Mouse (Mus musculus): ENCODE measurements around the gene Rrp9. TPM values are rescaled to one million over a fixed set of nuclear protein-coding genes. Genes with fewer than 3 reads are reported as not detected.

Gene Rrp9
- polyA plus RNA-seq, 1 experiment from 2014 or later = 45.6 TPM

GRCm38 (mm10) chr9:106469776-106470175, 6.0 kb upstream of the Rrp9 start:
- no peak overlapping the region for H3K27ac ChIP-seq (ENCODE audit: low read depth, low read length)
- H3K4me2 ChIP-seq (ENCODE audit: low read length) = no peak overlapping the region
- H3K9me3 ChIP-seq (replicated peaks; ENCODE audit: control insufficient read depth, low read length) = no peaks in the 10 kb centered on the region
- peaks cover 9% of the 10 kb centered on the region for H3K4me1 ChIP-seq (ENCODE audit: control insufficient read depth, insufficient read depth, low read length)
- H3K9ac ChIP-seq (ENCODE audit: low read length) = no peak overlapping the region; the same call in 1 of the 2 replicates
- 77% methylated on average over 9 of the region's 9 CpGs for WGBS
- H3K4me3 ChIP-seq (ENCODE audit: low read depth, low read length) = no peak overlapping the region
- no peaks in the 10 kb centered on the region for H3K27me3 ChIP-seq (replicated peaks; ENCODE audit: control insufficient read depth, insufficient read depth, low read length)
- no peaks in the 10 kb centered on the region for H3K36me3 ChIP-seq (ENCODE audit: control insufficient read depth, insufficient read depth, low read length)
- ATAC-seq (no peak), DNase-seq (ENCODE audit: low spot score) (no peak)

DNA sequence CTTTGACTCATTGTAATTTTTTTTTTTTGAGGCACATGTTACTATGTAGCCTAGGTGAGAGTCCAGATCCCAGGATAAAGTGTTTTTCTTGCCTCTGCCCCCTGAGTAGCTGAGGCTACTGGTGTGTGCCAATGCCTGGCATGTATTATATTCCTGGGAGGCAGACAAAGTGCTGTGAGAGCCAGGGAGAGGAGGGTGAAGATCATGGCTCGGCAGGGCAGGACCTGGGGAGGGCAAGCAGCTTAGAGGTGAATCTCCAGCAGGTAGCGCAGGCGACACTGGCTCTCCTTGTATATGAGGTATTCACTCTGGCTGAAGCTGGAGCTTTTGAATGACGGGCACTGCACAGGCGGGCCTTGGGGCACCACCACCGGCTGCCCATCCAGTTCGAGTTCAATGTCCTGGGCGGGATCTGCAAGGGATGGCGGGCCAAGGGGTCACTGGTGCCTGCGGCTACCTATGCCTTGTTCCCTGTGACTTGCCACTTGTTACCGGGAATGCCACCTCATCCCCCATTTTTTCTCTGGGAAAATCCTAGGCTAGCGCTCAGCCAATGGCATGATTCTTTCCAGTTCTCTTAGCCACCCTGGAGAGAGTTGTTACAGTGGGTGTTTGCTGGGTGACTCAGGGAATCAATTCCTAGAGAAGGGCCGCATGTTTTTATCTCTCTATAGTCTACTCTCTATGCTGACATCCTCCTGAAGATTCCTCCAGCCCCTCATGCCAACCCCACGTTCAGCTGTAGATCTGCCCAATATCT, 4.6 kb upstream of the Rrp9 start:
- WGBS = 65% methylated on average over 14 of the region's 14 CpGs
- H3K4me2 ChIP-seq (ENCODE audit: low read length) = no peak overlapping the region
- no peaks in the 10 kb centered on the region for H3K9me3 ChIP-seq (replicated peaks; ENCODE audit: control insufficient read depth, low read length)
- no peak overlapping the region for H3K4me3 ChIP-seq (ENCODE audit: low read depth, low read length)
- H3K9ac ChIP-seq (ENCODE audit: low read length) = no peak overlapping the region
- ATAC-seq (no peak), DNase-seq (ENCODE audit: low spot score) (no peak)
- H3K4me1 ChIP-seq (ENCODE audit: control insufficient read depth, insufficient read depth, low read length) = no peaks in the 10 kb centered on the region
- no peak overlapping the region for H3K27ac ChIP-seq (ENCODE audit: low read depth, low read length)
- no peaks in the 10 kb centered on the region for H3K36me3 ChIP-seq (ENCODE audit: control insufficient read depth, insufficient read depth, low read length)
- H3K27me3 ChIP-seq (replicated peaks; ENCODE audit: control insufficient read depth, insufficient read depth, low read length) = no peaks in the 10 kb centered on the region

GRCm38 (mm10) chr9:106471892-106472291, 3.9 kb upstream of the Rrp9 start:
- DNase-seq (ENCODE audit: low spot score) (no peak), ATAC-seq (no peak)
- H3K27me3 ChIP-seq (replicated peaks; ENCODE audit: control insufficient read depth, insufficient read depth, low read length) = no peaks in the 10 kb centered on the region
- H3K9ac ChIP-seq (ENCODE audit: low read length) = no peak overlapping the region
- no peak overlapping the region for H3K27ac ChIP-seq (ENCODE audit: low read depth, low read length)
- H3K4me3 ChIP-seq (ENCODE audit: low read depth, low read length) = no peak overlapping the region
- no peaks in the 10 kb centered on the region for H3K36me3 ChIP-seq (ENCODE audit: control insufficient read depth, insufficient read depth, low read length)
- 11% methylated on average over 5 of the region's 5 CpGs for WGBS
- H3K4me2 ChIP-seq (ENCODE audit: low read length) = no peak overlapping the region
- H3K4me1 ChIP-seq (ENCODE audit: control insufficient read depth, insufficient read depth, low read length) = no peaks in the 10 kb centered on the region
- H3K9me3 ChIP-seq (replicated peaks; ENCODE audit: control insufficient read depth, low read length) = no peaks in the 10 kb centered on the region

DNA sequence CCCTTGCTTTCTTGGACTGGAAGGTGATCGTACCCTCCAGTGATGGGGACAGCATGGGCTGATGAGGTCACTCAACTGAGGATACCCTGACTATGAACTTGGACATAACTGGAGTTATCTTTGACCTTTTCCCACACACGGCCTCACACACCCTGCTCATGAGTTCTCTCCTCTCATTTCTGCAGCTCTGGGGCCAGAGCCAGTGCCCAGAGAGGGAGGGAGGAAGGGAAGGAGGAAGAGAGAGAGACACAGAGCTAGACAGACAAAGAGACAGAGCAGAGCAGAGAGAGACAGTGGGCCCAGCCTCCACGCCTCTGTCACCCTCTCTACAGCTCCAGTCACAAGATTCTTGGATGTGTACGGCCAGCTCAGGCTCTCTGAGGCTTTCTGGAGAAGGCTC, 3.4 kb upstream of the Rrp9 start:
- Histone ChIP-seq H3K9me3 (replicated peaks; ENCODE audit: control insufficient read depth, low read length) (no peaks in the 10 kb centered on the region), H3K9ac (ENCODE audit: low read length) (no peak overlapping the region), H3K27ac (ENCODE audit: low read depth, low read length) (no peak overlapping the region), H3K36me3 (ENCODE audit: control insufficient read depth, insufficient read depth, low read length) (no peaks in the 10 kb centered on the region), H3K4me1 (ENCODE audit: control insufficient read depth, insufficient read depth, low read length) (no peaks in the 10 kb centered on the region), H3K27me3 (replicated peaks; ENCODE audit: control insufficient read depth, insufficient read depth, low read length) (no peaks in the 10 kb centered on the region), H3K4me3 (ENCODE audit: low read depth, low read length) (no peak overlapping the region), H3K4me2 (ENCODE audit: low read length) (no peak overlapping the region)
- ATAC-seq (no peak), DNase-seq (ENCODE audit: low spot score) (no peak)
- 73% methylated on average over 4 of the region's 4 CpGs for WGBS

- Histone ChIP-seq H3K4me2 (ENCODE audit: low read length) (no peak overlapping the region), H3K9me3 (replicated peaks; ENCODE audit: control insufficient read depth, low read length) (no peaks in the 10 kb centered on the region), H3K9ac (ENCODE audit: low read length) (no peak overlapping the region), H3K36me3 (ENCODE audit: control insufficient read depth, insufficient read depth, low read length) (no peaks in the 10 kb centered on the region), H3K4me3 (ENCODE audit: low read depth, low read length) (no peak overlapping the region), H3K4me1 (ENCODE audit: control insufficient read depth, insufficient read depth, low read length) (peaks cover 6% of the 10 kb centered on the region; the same call in 1 of the 2 replicates), H3K27me3 (replicated peaks; ENCODE audit: control insufficient read depth, insufficient read depth, low read length) (no peaks in the 10 kb centered on the region), H3K27ac (ENCODE audit: low read depth, low read length) (no peak overlapping the region)
- DNase-seq (ENCODE audit: low spot score) = no peak
- 91% methylated on average over 16 of the region's 16 CpGs for WGBS
- ATAC-seq = no peak
Observed at GRCm38 (mm10) chr9:106473081-106473752, 2.5 kb upstream of the Rrp9 start.

- Histone ChIP-seq H3K4me3 (ENCODE audit: low read depth, low read length) (no peak overlapping the region), H3K9me3 (replicated peaks; ENCODE audit: control insufficient read depth, low read length) (no peaks in the 10 kb centered on the region), H3K9ac (ENCODE audit: low read length) (no peak overlapping the region), H3K27me3 (replicated peaks; ENCODE audit: control insufficient read depth, insufficient read depth, low read length) (no peaks in the 10 kb centered on the region), H3K36me3 (ENCODE audit: control insufficient read depth, insufficient read depth, low read length) (no peaks in the 10 kb centered on the region), H3K4me1 (ENCODE audit: control insufficient read depth, insufficient read depth, low read length) (peaks cover 7% of the 10 kb centered on the region; the same call in 1 of the 2 replicates), H3K27ac (ENCODE audit: low read depth, low read length) (no peak overlapping the region), H3K4me2 (ENCODE audit: low read length) (no peak overlapping the region)
- ATAC-seq (no peak), DNase-seq (ENCODE audit: low spot score) (no peak)
- WGBS = 80% methylated on average over 5 of the region's 5 CpGs
Observed at GRCm38 (mm10) chr9:106473753-106474105, 2.0 kb upstream of the Rrp9 start.

DNA sequence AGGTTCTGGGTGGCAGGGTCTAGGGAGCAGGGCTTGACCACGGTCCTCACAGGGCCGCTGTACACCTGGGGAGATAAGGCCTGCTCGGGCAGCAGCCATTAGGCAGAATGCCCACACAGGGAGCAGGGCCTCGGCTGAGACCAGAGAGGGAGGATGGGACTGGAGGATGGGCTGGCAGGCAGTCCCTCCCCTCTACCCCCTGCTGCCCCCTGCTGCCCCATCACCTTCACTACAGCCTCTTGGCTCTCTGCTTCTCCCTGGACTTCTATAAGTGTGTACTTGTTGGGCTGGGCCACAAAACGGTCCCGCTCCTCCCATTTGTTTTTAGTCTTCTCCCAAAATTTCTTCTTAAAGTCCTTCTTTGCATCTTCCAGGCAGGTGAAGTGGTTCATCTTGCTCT, 1.3 kb upstream of the Rrp9 start:
- 3% methylated on average over 6 of the region's 6 CpGs for whole genome bisulfite sequencing
- Histone ChIP-seq H3K36me3 (ENCODE audit: control insufficient read depth, insufficient read depth, low read length) (peaks cover 3% of the 10 kb centered on the region; the same call in 1 of the 2 replicates), H3K4me2 (ENCODE audit: low read length) (no peak overlapping the region), H3K27ac (ENCODE audit: low read depth, low read length) (no peak overlapping the region), H3K4me1 (ENCODE audit: control insufficient read depth, insufficient read depth, low read length) (peaks cover 7% of the 10 kb centered on the region; the same call in 1 of the 2 replicates), H3K9me3 (replicated peaks; ENCODE audit: control insufficient read depth, low read length) (no peaks in the 10 kb centered on the region), H3K4me3 (ENCODE audit: low read depth, low read length) (no peak overlapping the region), H3K9ac (ENCODE audit: low read length) (no peak overlapping the region), H3K27me3 (replicated peaks; ENCODE audit: control insufficient read depth, insufficient read depth, low read length) (no peaks in the 10 kb centered on the region)
- no peak for ATAC-seq
- peak; percentile 69 for DNase-seq (ENCODE audit: low spot score)

DNA sequence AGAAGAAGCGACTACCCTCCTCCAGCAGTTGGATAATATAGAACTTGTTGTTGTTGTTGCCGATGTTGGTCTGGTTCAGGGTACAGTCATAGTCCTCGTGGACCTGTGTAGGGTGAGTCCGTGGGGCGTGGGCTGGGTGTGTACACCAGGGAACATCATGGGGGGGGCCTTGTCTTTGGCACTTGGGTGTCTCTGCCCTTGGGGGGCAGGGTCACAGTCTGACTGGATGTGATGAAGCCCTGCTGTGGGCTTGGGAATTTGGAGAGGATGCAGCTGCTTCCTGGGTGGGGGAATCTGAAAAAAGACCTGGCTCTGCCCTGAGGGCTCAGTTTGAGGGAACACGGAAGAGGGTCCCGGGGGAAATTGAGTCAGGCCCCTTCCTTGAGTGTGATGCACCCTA, 717 bp upstream of the Rrp9 start:
- Histone ChIP-seq H3K4me1 (ENCODE audit: control insufficient read depth, insufficient read depth, low read length) (peaks cover 7% of the 10 kb centered on the region; the same call in 1 of the 2 replicates), H3K9ac (ENCODE audit: low read length) (no peak overlapping the region), H3K27me3 (replicated peaks; ENCODE audit: control insufficient read depth, insufficient read depth, low read length) (no peaks in the 10 kb centered on the region), H3K36me3 (ENCODE audit: control insufficient read depth, insufficient read depth, low read length) (peaks cover 4% of the 10 kb centered on the region; the same call in 1 of the 2 replicates), H3K9me3 (replicated peaks; ENCODE audit: control insufficient read depth, low read length) (no peaks in the 10 kb centered on the region), H3K27ac (ENCODE audit: low read depth, low read length) (no peak overlapping the region), H3K4me3 (ENCODE audit: low read depth, low read length) (no peak overlapping the region), H3K4me2 (ENCODE audit: low read length) (no peak overlapping the region)
- ATAC-seq = no peak
- WGBS = 61% methylated on average over 7 of the region's 7 CpGs
- no peak for DNase-seq (ENCODE audit: low spot score)
